ENCODE assay signal across 8 mouse cellular contexts in the genomic region with DNA sequence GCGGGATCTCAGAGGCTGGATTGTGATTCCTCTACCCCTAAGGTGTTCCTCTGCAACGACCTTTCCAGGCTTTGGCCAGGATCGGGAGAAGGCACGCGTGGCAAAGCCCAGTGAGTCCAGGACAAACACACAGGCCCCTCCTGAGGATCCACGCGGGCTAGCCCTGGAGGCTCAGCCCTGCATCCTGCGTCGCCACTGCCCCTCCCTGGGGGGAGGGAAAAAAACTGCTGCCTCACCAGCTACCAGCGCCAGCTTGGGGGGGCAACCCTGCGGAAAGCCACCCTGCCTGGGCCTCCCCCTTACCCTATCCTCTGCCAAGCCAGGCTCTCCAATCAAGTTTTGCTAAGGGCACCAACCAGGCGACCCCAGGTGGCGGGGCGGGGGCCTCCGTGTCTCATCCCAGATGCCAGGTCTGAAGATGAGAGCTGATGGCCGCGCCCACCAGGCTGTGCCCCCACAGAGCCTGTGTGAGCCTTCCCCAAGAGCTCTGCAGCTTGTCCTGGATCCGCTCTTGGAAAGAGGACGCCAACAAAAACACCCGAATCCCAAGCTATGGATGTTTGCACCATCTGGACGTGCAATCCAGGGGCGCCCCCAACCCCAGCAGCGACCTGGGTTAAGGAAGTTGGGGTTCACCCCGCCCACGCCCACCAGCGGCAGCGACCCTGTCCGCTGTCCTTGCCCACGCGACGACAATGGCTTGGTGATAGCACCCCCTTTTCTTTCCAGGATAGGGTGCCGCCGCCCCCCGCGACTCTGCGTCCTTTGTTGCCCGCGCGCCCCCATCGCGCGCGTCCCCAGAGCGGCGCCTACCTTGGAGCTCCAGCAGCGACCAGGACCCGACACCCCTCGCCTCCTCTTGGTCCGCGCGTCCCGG. TPM values are rescaled to one million over a fixed set of nuclear protein-coding genes. Genes with fewer than 3 reads are reported as not detected.
A peak's percentile ranks its signal among the peaks of the same experiment; 100 is the strongest.
DNase-seq lines count a peak whose midpoint lies in the region; ATAC-seq and TF ChIP-seq lines count a peak whose summit lies in the region.

No protein-coding gene starts in this region.

- H3K27me3 ChIP-seq in ES-Bruce4 (ENCODE audit: control insufficient read depth, insufficient read depth, low read length, poor library complexity, severe bottlenecking) = no peaks in the 10 kb centered on the region
- H3K27me3 ChIP-seq in embryonic facial prominence, embryonic 14.5 days (replicated peaks; ENCODE audit: control insufficient read depth, insufficient read depth, low read length) = no peaks in the 10 kb centered on the region
- no peaks in the 10 kb centered on the region for H3K27me3 ChIP-seq in heart, embryonic 14.5 days (ENCODE audit: control insufficient read depth, insufficient read depth, low read length)
- H3K27me3 ChIP-seq in kidney, embryonic 16.5 days (ENCODE audit: insufficient read depth, low read length) = no peaks in the 10 kb centered on the region
- H3K27me3 ChIP-seq in liver, postnatal 0 days (ENCODE audit: insufficient read depth, low read length) = no peaks in the 10 kb centered on the region
- no peaks in the 10 kb centered on the region for H3K27me3 ChIP-seq in neural tube, embryonic 14.5 days (ENCODE audit: control insufficient read depth, insufficient read depth, low read length)

- DNase-seq in adrenal gland, postnatal 14 days = peak; percentile 68
- peak; percentile 60 for DNase-seq in embryonic facial prominence, embryonic 14.5 days (ENCODE audit: low spot score)
- peak; percentile 34 for DNase-seq in liver, postnatal 0 days
- no peak for DNase-seq in yolk sac, embryonic 10.5 days (ENCODE audit: low spot score)

- WGBS in embryonic facial prominence, embryonic 14.5 days = 1% methylated on average over 38 of the region's 52 CpGs
- WGBS in heart, embryonic 14.5 days = 4% methylated on average over 52 of the region's 52 CpGs
- WGBS in kidney, embryonic 16.5 days = 2% methylated on average over 49 of the region's 52 CpGs
- 4% methylated on average over 50 of the region's 52 CpGs for WGBS in liver, postnatal 0 days (ENCODE audit: insufficient replicate concordance)
- 1% methylated on average over 50 of the region's 52 CpGs for WGBS in neural tube, embryonic 14.5 days

- H3K4me2 ChIP-seq in embryonic facial prominence, embryonic 14.5 days (ENCODE audit: low read depth, low read length) = peak overlapping the region; percentile 89
- peak overlapping the region; percentile 78 for H3K4me2 ChIP-seq in heart, embryonic 14.5 days (ENCODE audit: low read length)
- peak overlapping the region; percentile 75 for H3K4me2 ChIP-seq in kidney, embryonic 16.5 days (replicated peaks; ENCODE audit: low read depth, low read length)
- peak overlapping the region; percentile 95 for H3K4me2 ChIP-seq in liver, postnatal 0 days (ENCODE audit: low read depth, low read length)
- H3K4me2 ChIP-seq in neural tube, embryonic 14.5 days (ENCODE audit: low read depth, low read length) = peak overlapping the region; percentile 72

- H3K27ac ChIP-seq in ES-Bruce4 (ENCODE audit: insufficient read depth, low read length) = no peak overlapping the region
- peak overlapping the region; percentile 94 for H3K27ac ChIP-seq in embryonic facial prominence, embryonic 14.5 days (replicated peaks; ENCODE audit: low read depth, low read length)
- peak overlapping the region; percentile 89 to 90 for H3K27ac ChIP-seq in heart, embryonic 14.5 days (replicated peaks in 1 of 2; ENCODE audit: control insufficient read depth in 1 of 2, insufficient read depth in 1 of 2, low read depth in 2 of 2, low read length in 2 of 2)
- H3K27ac ChIP-seq in kidney, embryonic 16.5 days (ENCODE audit: low read length) = peak overlapping the region; percentile 96
- peak overlapping the region; percentile 71 for H3K27ac ChIP-seq in liver, postnatal 0 days (ENCODE audit: low read depth)
- peak overlapping the region; percentile 99 for H3K27ac ChIP-seq in neural tube, embryonic 14.5 days (ENCODE audit: low read depth, low read length)

- ATAC-seq in embryonic facial prominence, embryonic 14.5 days (ENCODE audit: low read depth) = peak; percentile 5; the same call in 1 of the 2 replicates
- peak; percentile 7; the same call in 1 of the 2 replicates for ATAC-seq in heart, embryonic 14.5 days (ENCODE audit: insufficient number of reproducible peaks, insufficient read depth, low FRiP score, low read depth)
- ATAC-seq in kidney, embryonic 16.5 days (ENCODE audit: low FRiP score, low TSS enrichment) = peak; percentile 3; the same call in 1 of the 2 replicates
- no peak for ATAC-seq in liver, postnatal 0 days
- peak; percentile 29 for ATAC-seq in neural tube, embryonic 14.5 days (ENCODE audit: low read depth)

- H3K4me3 ChIP-seq in ES-Bruce4 (ENCODE audit: low read depth, low read length) = peak overlapping the region; percentile 79
- H3K4me3 ChIP-seq in embryonic facial prominence, embryonic 14.5 days (ENCODE audit: low read depth, low read length) = peak overlapping the region; percentile 76
- H3K4me3 ChIP-seq in heart, embryonic 14.5 days (ENCODE audit: control insufficient read depth in 1 of 2, insufficient read depth in 1 of 2, low read depth in 1 of 2, low read length in 2 of 2) = peak overlapping the region; percentile 73 to 86
- peak overlapping the region; percentile 64 for H3K4me3 ChIP-seq in kidney, embryonic 16.5 days (ENCODE audit: low read length)
- peak overlapping the region; percentile 69 for H3K4me3 ChIP-seq in liver, postnatal 0 days (ENCODE audit: low read depth, low read length)
- peak overlapping the region; percentile 89 for H3K4me3 ChIP-seq in neural tube, embryonic 14.5 days (ENCODE audit: low read depth, low read length)

- H3K9ac ChIP-seq in ES-Bruce4 (ENCODE audit: low read depth, poor library complexity, severe bottlenecking) = peak overlapping the region; percentile 67
- H3K9ac ChIP-seq in embryonic facial prominence, embryonic 14.5 days (ENCODE audit: low read depth, low read length) = peak overlapping the region; percentile 81
- peak overlapping the region; percentile 77 for H3K9ac ChIP-seq in heart, embryonic 14.5 days (ENCODE audit: low read length)
- peak overlapping the region; percentile 93 for H3K9ac ChIP-seq in kidney, embryonic 16.5 days (replicated peaks; ENCODE audit: low read length)
- peak overlapping the region; percentile 73 for H3K9ac ChIP-seq in liver, postnatal 0 days (replicated peaks)
- H3K9ac ChIP-seq in neural tube, embryonic 14.5 days (replicated peaks; ENCODE audit: low read depth, low read length) = peak overlapping the region; percentile 97

- H3K9me3 ChIP-seq in ES-Bruce4 (replicated peaks; ENCODE audit: control insufficient read depth, insufficient read depth, low read length, poor library complexity, severe bottlenecking) = no peaks in the 10 kb centered on the region
- no peaks in the 10 kb centered on the region for H3K9me3 ChIP-seq in embryonic facial prominence, embryonic 14.5 days (ENCODE audit: control insufficient read depth, low read length)
- H3K9me3 ChIP-seq in heart, embryonic 14.5 days (ENCODE audit: control insufficient read depth, low read length) = no peaks in the 10 kb centered on the region
- no peaks in the 10 kb centered on the region for H3K9me3 ChIP-seq in kidney, embryonic 16.5 days (ENCODE audit: low read length)
- H3K9me3 ChIP-seq in liver, postnatal 0 days (ENCODE audit: low read length) = no peaks in the 10 kb centered on the region
- H3K9me3 ChIP-seq in neural tube, embryonic 14.5 days (ENCODE audit: control insufficient read depth, low read length) = no peaks in the 10 kb centered on the region

- H3K4me1 ChIP-seq in ES-Bruce4 (ENCODE audit: control insufficient read depth, insufficient read depth, low read length) = no peaks in the 10 kb centered on the region
- peaks cover 20% of the 10 kb centered on the region for H3K4me1 ChIP-seq in embryonic facial prominence, embryonic 14.5 days (ENCODE audit: control insufficient read depth, insufficient read depth, low read length)
- peaks cover 7 to 16% of the 10 kb centered on the region in 2 experiments for H3K4me1 ChIP-seq in heart, embryonic 14.5 days (ENCODE audit: control insufficient read depth in 2 of 2, insufficient read depth in 2 of 2, low read length in 2 of 2)
- peaks cover 45% of the 10 kb centered on the region for H3K4me1 ChIP-seq in kidney, embryonic 16.5 days (ENCODE audit: insufficient read depth, low read length)
- H3K4me1 ChIP-seq in liver, postnatal 0 days (ENCODE audit: insufficient read depth) = peaks cover 24% of the 10 kb centered on the region
- H3K4me1 ChIP-seq in neural tube, embryonic 14.5 days (ENCODE audit: control insufficient read depth, insufficient read depth, low read length) = peaks cover 33% of the 10 kb centered on the region

- no peaks in the 10 kb centered on the region for H3K36me3 ChIP-seq in ES-Bruce4 (ENCODE audit: control insufficient read depth, insufficient read depth, low read length, poor library complexity, severe bottlenecking)
- no peaks in the 10 kb centered on the region for H3K36me3 ChIP-seq in embryonic facial prominence, embryonic 14.5 days (ENCODE audit: control insufficient read depth, insufficient read depth, low read length)
- H3K36me3 ChIP-seq in heart, embryonic 14.5 days (ENCODE audit: control insufficient read depth, insufficient read depth, low read length) = no peaks in the 10 kb centered on the region
- no peaks in the 10 kb centered on the region for H3K36me3 ChIP-seq in kidney, embryonic 16.5 days (ENCODE audit: insufficient read depth, low read length)
- no peaks in the 10 kb centered on the region for H3K36me3 ChIP-seq in liver, postnatal 0 days (replicated peaks; ENCODE audit: insufficient read depth, low read length)
- H3K36me3 ChIP-seq in neural tube, embryonic 14.5 days (ENCODE audit: control insufficient read depth, insufficient read depth, low read length) = no peaks in the 10 kb centered on the region

- no peak for TF ChIP-seq POLR2A in ES-Bruce4 (IDR thresholded peaks at IDR 0.05; ENCODE audit: insufficient read depth, low read length)

- no peak for TF ChIP-seq CTCF in ES-Bruce4 (IDR thresholded peaks at IDR 0.05; ENCODE audit: low read depth, low read length)
- no peak for TF ChIP-seq CTCF in liver, postnatal 0 days (IDR thresholded peaks at IDR 0.05; ENCODE audit: low read depth)

- TF ChIP-seq EP300 in ES-Bruce4 (IDR thresholded peaks at IDR 0.05; ENCODE audit: insufficient read depth, low read depth, low read length) = no peak
- no peak for TF ChIP-seq EP300 in liver, postnatal 0 days (IDR thresholded peaks at IDR 0.05; ENCODE audit: low read depth)

RNA-seq across cellular contexts. Expression of a gene that starts 0.8 kb away (rescaled TPM):
- polyA plus RNA-seq in ES-Bruce4 (2011; ENCODE audit: insufficient read depth, insufficient read length, low read depth, missing spikeins) = 5.4 and 5.6 TPM in 2 replicates
- 23.4 and 25.3 TPM in 2 replicates for total RNA-seq in adrenal gland, postnatal 14 days (2021)
- 4.1 and 4.7 TPM in 2 replicates for polyA plus RNA-seq in embryonic facial prominence, embryonic 14.5 days (2014; fragmentation: Nextera tagmentation; extraction: Ambion mirVana)
- polyA plus RNA-seq in heart, embryonic 14.5 days (2014; fragmentation: Nextera tagmentation; extraction: Ambion mirVana) = 1.2 and 1.9 TPM in 2 replicates
- polyA plus RNA-seq in kidney, embryonic 16.5 days (2015; fragmentation: Nextera tagmentation; extraction: Ambion mirVana) = 4.1 and 4.3 TPM in 2 replicates
- polyA plus RNA-seq in liver, postnatal 0 days (2015; fragmentation: Nextera tagmentation; extraction: Ambion mirVana) = 0.21 and 0.29 TPM in 2 replicates
- 15.4 and 17.1 TPM in 2 replicates for polyA plus RNA-seq in neural tube, embryonic 14.5 days (2014; fragmentation: Nextera tagmentation; extraction: Ambion mirVana)

RNA-seq across cellular contexts. Expression of a gene that starts 8.5 kb away (rescaled TPM):
- 0.33 and 0.69 TPM in 2 replicates for polyA plus RNA-seq in ES-Bruce4 (2011; ENCODE audit: insufficient read depth, insufficient read length, low read depth, missing spikeins)
- not detected in 2 replicates for total RNA-seq in adrenal gland, postnatal 14 days (2021)
- 0.09 and 0.24 TPM in 2 replicates for polyA plus RNA-seq in embryonic facial prominence, embryonic 14.5 days (2014; fragmentation: Nextera tagmentation; extraction: Ambion mirVana)
- polyA plus RNA-seq in heart, embryonic 14.5 days (2014; fragmentation: Nextera tagmentation; extraction: Ambion mirVana) = not detected in 2 replicates
- polyA plus RNA-seq in kidney, embryonic 16.5 days (2015; fragmentation: Nextera tagmentation; extraction: Ambion mirVana) = 0.09 and 0.27 TPM in 2 replicates
- polyA plus RNA-seq in liver, postnatal 0 days (2015; fragmentation: Nextera tagmentation; extraction: Ambion mirVana) = not detected in 2 replicates
- 0.26 TPM in 1 of 2 replicates, not detected in the other for polyA plus RNA-seq in neural tube, embryonic 14.5 days (2014; fragmentation: Nextera tagmentation; extraction: Ambion mirVana)

RNA-seq across cellular contexts. Expression of a gene that starts 29.7 kb away (rescaled TPM):
- polyA plus RNA-seq in ES-Bruce4 (2011; ENCODE audit: insufficient read depth, insufficient read length, low read depth, missing spikeins) = 121 and 122 TPM in 2 replicates
- 47.2 and 51.2 TPM in 2 replicates for total RNA-seq in adrenal gland, postnatal 14 days (2021)
- 224 and 240 TPM in 2 replicates for polyA plus RNA-seq in embryonic facial prominence, embryonic 14.5 days (2014; fragmentation: Nextera tagmentation; extraction: Ambion mirVana)
- polyA plus RNA-seq in heart, embryonic 14.5 days (2014; fragmentation: Nextera tagmentation; extraction: Ambion mirVana) = 181 and 184 TPM in 2 replicates
- 302 TPM in 2 replicates for polyA plus RNA-seq in kidney, embryonic 16.5 days (2015; fragmentation: Nextera tagmentation; extraction: Ambion mirVana)
- 75.4 and 81.4 TPM in 2 replicates for polyA plus RNA-seq in liver, postnatal 0 days (2015; fragmentation: Nextera tagmentation; extraction: Ambion mirVana)
- polyA plus RNA-seq in neural tube, embryonic 14.5 days (2014; fragmentation: Nextera tagmentation; extraction: Ambion mirVana) = 163 and 180 TPM in 2 replicates
